Mouse (Mus musculus): ENCODE measurements around the gene Baz2a.

- no peak for TF ChIP-seq CTCF (IDR thresholded peaks at IDR 0.05; ENCODE audit: control insufficient read depth, insufficient read depth, insufficient replicate concordance, low read depth, low read length)
- TF ChIP-seq POLR2A (IDR thresholded peaks at IDR 0.05; ENCODE audit: control insufficient read depth, low read depth, low read length): no peak
These were observed 4.9 kb downstream of the Baz2a start for GRCm38 (mm10) chr10:128096313-128096692.
